Comparison of ENCODE assay signal across 8 mouse cellular contexts in genomic region chr2:43902403-43902973, GRCm38 (mm10).
DNase-seq lines count a peak whose midpoint lies in the region; ATAC-seq and TF ChIP-seq lines count a peak whose summit lies in the region.

No protein-coding gene starts in this region.

- no peak overlapping the region for H3K9ac ChIP-seq in intestine, postnatal 0 days (ENCODE audit: low read depth, low read length)
- H3K9ac ChIP-seq in midbrain, embryonic 14.5 days (replicated peaks; ENCODE audit: low read length), result no peak overlapping the region

- no peak overlapping the region for H3K4me3 ChIP-seq in intestine, postnatal 0 days (ENCODE audit: low read depth, low read length)
- no peak overlapping the region for H3K4me3 ChIP-seq in midbrain, embryonic 14.5 days (replicated peaks; ENCODE audit: low read depth, low read length)

- ATAC-seq in intestine, postnatal 0 days, result no peak
- ATAC-seq in midbrain, embryonic 14.5 days (ENCODE audit: low FRiP score, low TSS enrichment), result peak; percentile 86
- ATAC-seq in activated CD4-positive, CD25-positive, alpha-beta regulatory T cell, adult 4 months, result no peak

- H3K36me3 ChIP-seq in intestine, postnatal 0 days (ENCODE audit: control insufficient read depth, insufficient read depth), result no peaks in the 10 kb centered on the region
- no peaks in the 10 kb centered on the region for H3K36me3 ChIP-seq in midbrain, embryonic 14.5 days (ENCODE audit: control insufficient read depth, insufficient read depth, low read length)

- WGBS in intestine, postnatal 0 days, result 21% methylated on average over 7 of the region's 7 CpGs
- 19% methylated on average over 7 of the region's 7 CpGs for WGBS in midbrain, embryonic 14.5 days

- TF ChIP-seq CTCF in intestine, postnatal 0 days (IDR thresholded peaks at IDR 0.05; ENCODE audit: low read depth), result peak; percentile 83

- no peaks in the 10 kb centered on the region for H3K4me1 ChIP-seq in intestine, postnatal 0 days (replicated peaks; ENCODE audit: control insufficient read depth, insufficient read depth, low read length)
- H3K4me1 ChIP-seq in midbrain, embryonic 14.5 days (ENCODE audit: control insufficient read depth, insufficient read depth, low read length), result no peaks in the 10 kb centered on the region

- intact Hi-C loops in gastrocnemius, postnatal 36 days (cut with DNase I), result loop anchor here (2.0 to 5.0 kb wide), 2 partner anchors 115 to 180 kb away; no protein-coding TSS in a partner anchor
- intact Hi-C loops in left cerebral cortex, postnatal 14 days (cut with DNase I), result loop anchor here (1.0 to 5.0 kb wide), 2 partner anchors 115 to 179 kb away; no protein-coding TSS in a partner anchor

- H3K27me3 ChIP-seq in intestine, postnatal 0 days (replicated peaks; ENCODE audit: control insufficient read depth, insufficient read depth, low read length), result no peaks in the 10 kb centered on the region
- no peaks in the 10 kb centered on the region for H3K27me3 ChIP-seq in midbrain, embryonic 14.5 days (ENCODE audit: control insufficient read depth, insufficient read depth, low read length)

- no peak overlapping the region for H3K4me2 ChIP-seq in intestine, postnatal 0 days (replicated peaks; ENCODE audit: low read depth)
- no peak overlapping the region for H3K4me2 ChIP-seq in midbrain, embryonic 14.5 days (ENCODE audit: low read length)

- DNase-seq in adrenal gland, adult 2 months, result peak; percentile 65
- peak; percentile 90 for DNase-seq in embryo, embryonic 10 days (ENCODE audit: low spot score)
- DNase-seq in gastrocnemius, postnatal 36 days, result peak; percentile 52 to 59
- DNase-seq in left cerebral cortex, postnatal 14 days (ENCODE audit: low spot score in 2 of 2), result peak; percentile 87 to 88
- DNase-seq in midbrain, embryonic 14.5 days, result peak; percentile 93
- peak; percentile 45 to 68 for DNase-seq in spleen, adult 18-20 months

- H3K27ac ChIP-seq in intestine, postnatal 0 days (ENCODE audit: low read depth, low read length), result no peak overlapping the region
- H3K27ac ChIP-seq in midbrain, embryonic 14.5 days (replicated peaks; ENCODE audit: low read depth, low read length), result no peak overlapping the region

- no peaks in the 10 kb centered on the region for H3K9me3 ChIP-seq in intestine, postnatal 0 days (ENCODE audit: control insufficient read depth)
- H3K9me3 ChIP-seq in midbrain, embryonic 14.5 days (ENCODE audit: control insufficient read depth, low read length), result no peaks in the 10 kb centered on the region
